Mouse (Mus musculus) neural tube, embryonic 12.5 days (tissue): ENCODE measurements around the gene Csf3. TPM values are rescaled to one million over a fixed set of nuclear protein-coding genes. Genes with fewer than 3 reads are reported as not detected.

Experiments used
- ATAC-seq: fragments of 200-750 bp; cut with Nextera tagmentation; 2 replicates; pipeline ENCODE4 v1.8.0; 2017; ENCODE audit warnings: low read depth, mild to moderate bottlenecking, moderate TSS enrichment, moderate library complexity; ENCODE audit not compliant: low FRiP score
- H3K27ac ChIP-seq: fragments of 300-500 bp; sonication (generic); 2 replicates; pipeline ENCODE4 v1.5.1; 2016
- H3K27me3 ChIP-seq: fragments of 300-500 bp; sonication (generic); replicated peaks from 2 replicates; pipeline ENCODE4 v1.6.1; 2016; ENCODE audit warnings: mild to moderate bottlenecking
- H3K36me3 ChIP-seq: fragments of 300-500 bp; sonication (generic); 2 replicates; pipeline ENCODE4 v1.6.1; 2016; ENCODE audit warnings: mild to moderate bottlenecking
- H3K4me1 ChIP-seq: fragments of 300-500 bp; sonication (generic); 2 replicates; pipeline ENCODE4 v1.6.1; 2016
- H3K4me2 ChIP-seq: fragments of 300-500 bp; sonication (generic); replicated peaks from 2 replicates; pipeline ENCODE4 v1.6.1; 2016; ENCODE audit warnings: mild to moderate bottlenecking
- H3K4me3 ChIP-seq: fragments of 300-500 bp; sonication (generic); 2 replicates; pipeline ENCODE4 v1.5.1; 2016
- H3K9ac ChIP-seq: fragments of 300-500 bp; sonication (generic); 2 replicates; pipeline ENCODE4 v1.6.1; 2016; ENCODE audit warnings: mild to moderate bottlenecking
- H3K9me3 ChIP-seq: fragments of 300-500 bp; sonication (generic); 2 replicates; pipeline ENCODE4 v1.6.1; 2016; ENCODE audit warnings: mild to moderate bottlenecking
- WGBS: fragments of 180-500 bp; shearing (Covaris S2); methylation state at CpG from one replicate; pipeline ENCODE4 v1.1.7; 2016; 5-methylcytosine and 5-hydroxymethylcytosine counted together
- polyA plus RNA-seq: library from polyadenylated mRNA; unstranded; fragments of >200 nt; fragmentation: Nextera tagmentation; extraction: Ambion mirVana; gene quantifications from 2 replicates; pipeline ENCODE4 v1.2.1, GENCODE M21; 2016

The Csf3 gene
- polyA plus RNA-seq, 1 experiment from 2014 or later: not detected

DNA sequence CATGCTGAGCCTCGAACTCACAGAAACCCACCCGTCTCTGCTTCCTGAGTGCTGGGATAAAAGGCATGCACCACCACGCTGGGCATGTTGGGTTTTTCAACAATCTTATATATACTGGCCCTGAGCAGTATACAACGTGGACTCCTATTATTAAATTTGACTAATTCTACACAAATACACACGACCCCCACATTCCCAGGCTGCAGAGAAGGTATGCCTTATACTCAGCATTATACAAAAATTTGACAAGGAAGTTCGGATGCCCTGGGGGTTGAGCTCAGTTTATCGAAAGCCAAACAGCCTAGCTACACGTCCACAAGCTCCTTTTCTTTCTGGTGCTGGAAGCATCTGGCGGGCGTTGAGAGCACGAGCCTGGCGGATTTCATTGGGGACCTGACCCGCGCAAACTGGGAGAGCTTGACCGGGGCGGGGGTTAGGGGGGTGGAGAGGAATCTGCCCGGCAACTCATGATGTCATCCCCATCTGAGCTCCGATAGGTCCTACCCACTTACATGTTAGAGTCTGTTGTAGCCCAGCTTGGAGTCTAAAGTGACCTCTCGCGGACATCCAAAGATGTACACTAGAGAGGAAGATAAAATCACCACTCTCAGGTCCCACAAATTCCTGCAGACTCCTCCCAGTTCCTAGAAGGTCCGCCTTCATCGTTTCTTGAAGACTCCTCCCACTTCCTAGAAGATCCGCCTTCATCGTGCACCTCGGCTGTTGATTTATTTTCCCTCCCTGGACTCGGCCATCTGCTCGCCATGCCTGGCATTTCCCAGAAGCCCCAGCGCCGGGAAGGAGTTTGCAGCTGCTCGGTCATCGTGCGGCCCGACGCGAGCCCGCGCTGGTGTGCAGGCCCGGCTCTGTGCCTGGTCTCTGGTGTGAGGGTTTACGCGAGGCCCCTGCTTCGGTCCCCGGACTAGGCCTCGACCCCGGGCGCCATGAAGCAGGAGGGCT, 19.0 kb upstream of the Csf3 start, which contains the start of gene Psmd3:
Gene Psmd3, plus strand, starts transcription at position 769 of the 960 bp plus-strand sequence.
- peak; percentile 95 for ATAC-seq
- H3K9me3 ChIP-seq: no peaks in the 10 kb centered on the region
- H3K9ac ChIP-seq: peak within 1 kb of the TSS; percentile 99
- peaks cover 22% of the 10 kb centered on the region for H3K36me3 ChIP-seq
- peak within 1 kb of the TSS; percentile 21 for H3K27ac ChIP-seq
- H3K27me3 ChIP-seq: no peaks in the 10 kb centered on the region
- peak within 1 kb of the TSS; percentile 96 for H3K4me3 ChIP-seq
- H3K4me1 ChIP-seq: peaks cover 7% of the 10 kb centered on the region
- 6% methylated on average over 45 of the region's 45 CpGs for WGBS
- H3K4me2 ChIP-seq: peak within 1 kb of the TSS; percentile 70

DNA sequence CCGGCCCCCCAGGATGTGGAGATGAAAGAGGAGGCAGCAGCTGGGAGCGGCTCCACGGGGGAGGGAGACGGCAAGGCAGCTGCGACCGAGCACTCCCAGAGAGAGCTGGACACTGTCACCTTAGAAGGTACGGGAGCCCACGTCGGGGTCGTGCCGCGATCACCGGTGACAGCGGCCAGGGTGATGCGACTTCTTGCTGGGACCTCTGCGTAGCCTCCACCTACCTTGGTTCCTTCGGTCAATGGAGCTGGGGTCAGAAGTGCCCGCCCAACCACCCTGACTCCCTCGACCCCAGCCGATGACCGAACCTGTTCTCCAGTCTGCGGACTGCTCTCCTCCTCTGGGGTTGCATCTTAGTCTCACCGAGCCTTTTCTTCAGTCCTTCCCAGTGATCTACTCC, 18.3 kb upstream of the Csf3 start:
- Histone ChIP-seq H3K36me3 (peaks cover 30% of the 10 kb centered on the region), H3K4me2 (peak overlapping the region; percentile 70), H3K9ac (peak overlapping the region; percentile 99), H3K27me3 (no peaks in the 10 kb centered on the region), H3K27ac (peak overlapping the region; percentile 21; the same call in 1 of the 2 replicates), H3K4me3 (peak overlapping the region; percentile 96), H3K9me3 (no peaks in the 10 kb centered on the region), H3K4me1 (peaks cover 7% of the 10 kb centered on the region)
- under 1% methylated on average over 23 of the region's 23 CpGs for WGBS
- peak; percentile 46 for ATAC-seq

DNA sequence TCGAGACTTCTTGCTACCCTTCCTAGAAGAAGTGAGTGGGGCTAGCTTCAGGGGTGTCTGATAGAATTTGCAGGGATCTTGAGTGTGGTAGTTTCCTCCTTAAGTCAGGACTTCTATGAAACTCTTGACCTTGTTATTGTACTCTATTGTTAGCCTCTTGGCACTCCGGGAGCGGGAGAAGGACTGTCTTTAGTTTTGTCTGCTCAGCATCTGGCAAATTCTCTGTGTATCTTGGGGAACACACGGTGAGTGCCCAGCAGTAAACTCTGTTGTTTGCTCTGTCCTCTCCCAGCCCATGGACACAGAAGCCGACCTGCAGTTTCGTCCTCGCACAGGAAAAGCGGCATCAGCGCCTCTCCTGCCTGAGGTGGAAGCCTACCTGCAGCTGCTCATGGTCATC, 15.4 kb upstream of the Csf3 start:
- Histone ChIP-seq H3K4me1 (peaks cover 7% of the 10 kb centered on the region), H3K36me3 (peaks cover 54% of the 10 kb centered on the region), H3K9ac (no peak overlapping the region), H3K27ac (no peak overlapping the region), H3K4me2 (no peak overlapping the region), H3K27me3 (no peaks in the 10 kb centered on the region), H3K4me3 (no peak overlapping the region), H3K9me3 (no peaks in the 10 kb centered on the region)
- no peak for ATAC-seq
- WGBS: 89% methylated on average over 9 of the region's 9 CpGs

DNA sequence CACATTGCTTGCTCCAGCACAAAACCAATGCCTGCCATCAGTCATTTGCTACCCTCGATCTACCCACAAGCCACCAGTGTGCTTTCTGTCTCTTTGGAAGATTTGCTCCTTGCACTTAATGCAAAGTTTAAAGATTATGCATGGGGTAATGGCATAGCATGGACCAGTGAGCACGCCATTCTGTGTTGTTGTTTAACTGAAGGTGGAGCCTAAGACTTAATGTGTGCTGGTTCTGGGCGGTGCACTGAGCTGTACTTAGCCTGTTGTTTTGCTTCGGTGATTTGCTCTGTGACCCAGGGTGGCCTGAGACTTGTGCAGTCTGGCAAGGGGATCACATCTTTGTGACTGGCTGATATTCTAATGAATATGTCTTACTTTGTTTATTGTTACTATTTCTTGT, 14.1 kb upstream of the Csf3 start:
- Histone ChIP-seq H3K36me3 (peaks cover 67% of the 10 kb centered on the region), H3K4me3 (no peak overlapping the region), H3K4me1 (peaks cover 7% of the 10 kb centered on the region), H3K9ac (no peak overlapping the region), H3K27ac (no peak overlapping the region), H3K4me2 (no peak overlapping the region), H3K27me3 (no peaks in the 10 kb centered on the region), H3K9me3 (no peaks in the 10 kb centered on the region)
- no peak for ATAC-seq
- WGBS: 90% methylated on average over 4 of the region's 4 CpGs

DNA sequence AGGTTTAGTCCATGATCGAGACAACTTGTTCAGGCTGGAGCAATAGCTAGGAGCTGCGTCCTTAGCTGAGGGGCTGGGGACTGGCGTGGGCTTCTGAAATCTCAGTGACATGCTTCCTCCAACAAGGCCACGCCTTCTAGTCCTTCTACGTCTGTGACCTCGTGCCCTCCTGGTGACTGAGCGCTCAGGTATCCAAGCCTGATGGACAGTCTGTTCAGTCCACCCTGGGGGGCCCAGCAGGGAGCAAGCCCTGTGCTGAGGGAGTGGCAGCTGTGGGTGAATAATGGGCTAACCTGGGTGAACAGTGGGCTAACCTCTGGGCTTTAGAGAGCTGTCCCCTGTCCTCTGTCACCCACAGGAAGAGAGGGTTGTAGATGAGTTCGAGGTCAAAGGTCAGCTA, 13.1 kb upstream of the Csf3 start:
- no peak overlapping the region for H3K27ac ChIP-seq
- no peaks in the 10 kb centered on the region for H3K27me3 ChIP-seq
- H3K4me3 ChIP-seq: no peak overlapping the region
- ATAC-seq: no peak
- no peak overlapping the region for H3K4me2 ChIP-seq
- peaks cover 77% of the 10 kb centered on the region for H3K36me3 ChIP-seq
- peaks cover 7% of the 10 kb centered on the region for H3K4me1 ChIP-seq
- no peak overlapping the region for H3K9ac ChIP-seq
- no peaks in the 10 kb centered on the region for H3K9me3 ChIP-seq
- WGBS: 93% methylated on average over 8 of the region's 8 CpGs

DNA sequence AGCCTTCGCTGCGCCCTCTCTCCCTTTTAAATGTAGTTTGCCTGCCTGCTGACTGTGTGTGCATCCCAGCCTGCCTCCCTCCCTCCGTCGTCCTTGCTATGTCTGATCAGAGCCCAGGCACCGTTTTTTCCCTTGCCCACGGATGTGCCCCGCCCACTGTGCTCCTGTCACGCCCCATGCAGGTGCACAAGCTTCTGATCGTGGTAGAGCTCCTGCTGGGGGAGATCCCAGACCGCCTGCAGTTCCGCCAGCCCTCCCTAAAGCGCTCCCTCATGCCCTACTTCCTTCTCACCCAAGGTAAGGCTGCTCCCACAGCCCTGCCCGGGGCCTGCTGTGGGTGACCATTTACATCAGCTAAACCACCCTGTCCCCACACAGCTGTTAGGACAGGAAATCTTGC, 7.9 kb upstream of the Csf3 start:
- no peak overlapping the region for H3K4me3 ChIP-seq
- ATAC-seq: no peak
- no peak overlapping the region for H3K4me2 ChIP-seq
- WGBS: 74% methylated on average over 13 of the region's 13 CpGs
- no peaks in the 10 kb centered on the region for H3K4me1 ChIP-seq
- no peaks in the 10 kb centered on the region for H3K27me3 ChIP-seq
- H3K27ac ChIP-seq: no peak overlapping the region
- H3K9me3 ChIP-seq: no peaks in the 10 kb centered on the region
- H3K36me3 ChIP-seq: peaks cover 85% of the 10 kb centered on the region
- H3K9ac ChIP-seq: no peak overlapping the region

DNA sequence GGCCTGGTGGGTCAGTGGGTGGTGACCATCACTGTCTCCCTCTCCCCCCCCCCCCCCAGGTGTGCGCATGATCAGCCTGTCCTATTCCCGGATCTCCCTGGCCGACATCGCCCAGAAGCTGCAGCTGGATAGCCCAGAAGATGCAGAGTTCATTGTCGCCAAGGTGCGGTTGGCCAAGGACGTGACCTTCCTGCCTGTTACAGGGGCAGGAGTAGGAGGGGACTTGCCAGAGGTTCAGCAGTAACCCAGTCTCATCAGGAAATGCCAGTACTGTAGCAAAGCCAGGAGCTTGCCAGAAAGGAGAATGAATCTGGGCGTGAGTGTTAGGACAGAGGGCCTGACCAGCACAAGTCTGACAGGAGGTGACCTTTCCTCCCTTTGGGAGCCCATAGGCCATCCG, 7.3 kb upstream of the Csf3 start:
- ATAC-seq: no peak
- no peaks in the 10 kb centered on the region for H3K4me1 ChIP-seq
- H3K27ac ChIP-seq: no peak overlapping the region
- peaks cover 81% of the 10 kb centered on the region for H3K36me3 ChIP-seq
- H3K9ac ChIP-seq: no peak overlapping the region
- WGBS: 94% methylated on average over 9 of the region's 9 CpGs
- H3K4me2 ChIP-seq: no peak overlapping the region
- H3K27me3 ChIP-seq: no peaks in the 10 kb centered on the region
- H3K9me3 ChIP-seq: no peaks in the 10 kb centered on the region
- H3K4me3 ChIP-seq: no peak overlapping the region

DNA sequence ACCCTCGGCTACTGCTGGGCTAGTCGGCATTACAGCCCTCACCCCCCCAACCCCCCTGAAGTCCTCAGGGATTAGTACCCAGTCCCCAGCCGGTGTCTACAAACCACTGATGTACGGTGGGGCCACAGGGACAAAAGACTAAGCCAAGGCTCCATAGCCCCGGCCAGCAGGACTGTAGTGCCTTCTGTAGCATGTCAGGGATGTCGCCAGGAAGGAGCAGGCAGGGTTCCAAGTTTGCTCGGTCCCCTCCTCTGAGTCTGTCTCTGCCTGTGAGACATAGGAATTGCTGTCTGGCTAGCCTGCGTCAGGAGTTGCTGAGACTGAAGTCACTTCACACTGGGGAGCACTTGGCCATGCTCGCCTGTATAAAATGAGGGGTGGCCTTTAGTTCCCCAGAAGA, 6.8 kb upstream of the Csf3 start:
- H3K27ac ChIP-seq: no peak overlapping the region
- H3K36me3 ChIP-seq: peaks cover 78% of the 10 kb centered on the region
- no peaks in the 10 kb centered on the region for H3K4me1 ChIP-seq
- no peak overlapping the region for H3K4me2 ChIP-seq
- 88% methylated on average over 9 of the region's 9 CpGs for WGBS
- H3K9ac ChIP-seq: no peak overlapping the region
- H3K27me3 ChIP-seq: no peaks in the 10 kb centered on the region
- no peaks in the 10 kb centered on the region for H3K9me3 ChIP-seq
- no peak overlapping the region for H3K4me3 ChIP-seq
- no peak for ATAC-seq

DNA sequence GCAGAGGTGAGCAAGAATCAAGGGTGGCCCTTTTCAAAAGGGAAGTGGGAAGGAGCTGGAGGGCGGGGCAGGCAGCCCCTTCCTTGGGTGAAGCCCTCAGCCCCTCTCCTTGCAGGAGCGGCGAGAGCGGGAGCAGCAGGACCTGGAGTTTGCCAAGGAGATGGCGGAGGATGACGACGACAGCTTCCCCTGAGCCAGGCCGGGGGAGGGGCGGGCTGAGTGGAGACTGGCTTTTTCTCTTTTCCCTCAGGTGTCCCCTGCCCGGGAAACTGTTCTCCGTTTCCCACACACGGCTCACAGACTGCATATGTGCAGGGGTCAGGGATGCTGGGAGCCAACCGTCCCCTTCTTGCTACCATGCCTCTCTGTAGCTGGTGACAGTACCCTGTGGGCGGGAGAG, 5.7 kb upstream of the Csf3 start:
- peaks cover 67% of the 10 kb centered on the region for H3K36me3 ChIP-seq

DNA sequence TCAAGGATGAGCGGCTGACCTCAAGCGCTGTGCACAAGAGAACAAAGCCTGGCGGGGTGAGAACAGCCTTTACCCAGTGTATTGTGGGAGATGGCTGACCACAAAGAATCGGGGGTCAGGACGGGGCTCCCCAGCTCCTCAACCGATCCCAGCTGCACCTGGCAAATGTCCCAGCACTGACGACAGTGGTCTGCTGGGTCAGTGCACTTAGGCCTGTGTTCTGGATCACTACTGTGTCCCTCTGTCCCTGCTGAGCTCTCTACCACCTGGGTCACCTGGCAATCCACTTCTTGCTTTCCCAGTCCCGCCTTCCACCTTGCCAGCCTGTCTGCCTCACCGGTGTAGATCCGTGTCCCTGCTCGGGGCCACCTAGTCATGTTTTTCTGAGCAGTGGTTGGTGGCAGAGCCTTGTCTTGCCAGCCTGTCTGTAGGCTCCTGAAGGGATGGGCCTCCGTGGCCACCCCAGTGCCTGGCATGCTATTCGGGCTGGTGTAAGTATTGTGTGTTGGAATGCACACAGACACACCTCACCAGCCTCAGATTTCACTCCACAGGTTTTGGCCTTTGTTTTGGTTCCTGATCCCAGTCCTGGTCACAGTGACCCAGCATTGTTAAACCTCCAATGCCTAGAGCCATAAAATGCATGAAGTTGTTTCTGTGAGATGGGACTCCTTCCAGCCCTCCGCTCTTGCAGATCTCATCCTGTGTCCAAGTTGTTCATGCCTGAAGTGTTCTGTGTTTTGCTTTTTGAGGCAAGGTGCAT, 4.4 kb upstream of the Csf3 start:
- H3K4me3 ChIP-seq: no peak overlapping the region
- H3K27ac ChIP-seq: no peak overlapping the region
- ATAC-seq: no peak
- peaks cover 55% of the 10 kb centered on the region for H3K36me3 ChIP-seq
- no peak overlapping the region for H3K4me2 ChIP-seq
- 86% methylated on average over 14 of the region's 14 CpGs for WGBS
- H3K27me3 ChIP-seq: no peaks in the 10 kb centered on the region
- H3K4me1 ChIP-seq: no peaks in the 10 kb centered on the region
- H3K9me3 ChIP-seq: no peaks in the 10 kb centered on the region
- H3K9ac ChIP-seq: no peak overlapping the region

More for the DNA sequence above, 5.7 kb upstream of the Csf3 start:
- WGBS: 77% methylated on average over 14 of the region's 14 CpGs
- no peak for ATAC-seq
- H3K27me3 ChIP-seq: no peaks in the 10 kb centered on the region
- no peak overlapping the region for H3K4me3 ChIP-seq
- H3K4me2 ChIP-seq: no peak overlapping the region
- no peaks in the 10 kb centered on the region for H3K9me3 ChIP-seq
- H3K27ac ChIP-seq: no peak overlapping the region
- no peaks in the 10 kb centered on the region for H3K4me1 ChIP-seq
- no peak overlapping the region for H3K9ac ChIP-seq

DNA sequence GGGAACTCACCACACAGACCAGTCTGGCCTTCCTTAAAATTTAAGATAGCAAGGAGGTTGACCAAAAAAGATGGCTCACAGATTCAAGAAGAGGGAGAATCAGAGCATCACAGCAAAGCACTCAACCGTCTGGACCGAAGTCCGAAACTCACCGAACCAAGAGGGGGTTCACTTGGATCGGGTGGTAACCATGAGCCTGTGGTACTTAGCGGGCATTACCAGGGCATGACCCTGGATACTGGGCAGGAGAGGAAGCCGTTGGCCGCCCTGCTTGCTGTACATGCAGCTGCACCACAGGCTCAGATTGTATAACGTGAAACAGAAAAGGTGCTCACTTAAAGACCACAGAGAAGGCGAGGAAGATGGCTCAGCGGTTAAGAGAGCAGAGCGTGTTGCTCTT, 3.8 kb upstream of the Csf3 start:
- peaks cover 49% of the 10 kb centered on the region for H3K36me3 ChIP-seq
- WGBS: 90% methylated on average over 12 of the region's 12 CpGs

DNA sequence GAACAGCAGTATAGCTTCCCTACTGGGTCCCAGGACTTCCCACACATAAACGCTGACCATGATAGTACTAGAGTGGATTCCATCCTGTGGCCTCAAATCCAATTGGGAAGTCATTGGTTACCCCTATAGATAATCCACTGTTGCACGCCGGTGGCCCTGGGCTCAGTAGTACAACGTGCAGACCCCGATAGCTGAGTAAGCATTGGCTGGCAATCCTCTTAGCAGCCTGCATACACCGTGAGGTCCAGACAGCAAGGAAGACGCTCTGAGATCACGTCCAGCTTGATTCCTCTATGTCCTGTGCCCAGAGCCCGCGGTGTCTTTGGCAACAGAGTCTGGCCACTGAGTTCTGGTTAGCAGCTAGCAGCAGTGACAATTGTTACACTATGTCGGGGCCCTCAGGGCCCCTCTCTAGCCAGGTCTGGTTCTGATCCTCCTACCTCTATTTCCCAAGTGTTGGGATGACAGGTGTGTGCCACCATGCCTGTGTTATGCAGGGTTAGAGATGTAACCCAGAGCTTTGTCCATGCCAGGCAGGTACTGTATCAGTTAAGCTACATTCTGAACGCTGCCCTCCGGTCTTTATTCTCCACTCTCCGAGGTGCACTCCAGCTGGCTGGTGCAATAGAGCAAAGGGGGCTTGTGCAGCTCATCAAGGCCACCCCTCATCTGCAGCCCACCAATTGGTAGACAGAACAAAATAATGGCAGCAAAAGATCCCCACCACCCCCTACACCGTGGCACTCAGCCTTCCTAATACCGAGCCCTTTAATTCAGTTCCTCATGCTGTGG, 2.0 kb upstream of the Csf3 start:
- no peak overlapping the region for H3K4me2 ChIP-seq
- H3K36me3 ChIP-seq: peaks cover 34% of the 10 kb centered on the region
- H3K4me3 ChIP-seq: no peak overlapping the region
- no peaks in the 10 kb centered on the region for H3K9me3 ChIP-seq
- WGBS: 85% methylated on average over 16 of the region's 16 CpGs
- no peaks in the 10 kb centered on the region for H3K4me1 ChIP-seq
- H3K9ac ChIP-seq: no peak overlapping the region
- ATAC-seq: no peak
- no peak overlapping the region for H3K27ac ChIP-seq
- no peaks in the 10 kb centered on the region for H3K27me3 ChIP-seq

More for the DNA sequence above, 3.8 kb upstream of the Csf3 start:
- Histone ChIP-seq H3K9ac (no peak overlapping the region), H3K9me3 (no peaks in the 10 kb centered on the region), H3K4me2 (no peak overlapping the region), H3K27ac (no peak overlapping the region), H3K27me3 (no peaks in the 10 kb centered on the region), H3K4me1 (no peaks in the 10 kb centered on the region), H3K4me3 (no peak overlapping the region)
- ATAC-seq: no peak
